Mouse (Mus musculus) liver, embryonic 16.5 days (tissue): ENCODE results near the gene Fam13a. TPM values are rescaled to one million over a fixed set of nuclear protein-coding genes. Genes with fewer than 3 reads are reported as not detected.

Experiments used
- ATAC-seq: fragments of 200-750 bp; cut with Nextera tagmentation; 2 replicates; pipeline ENCODE4 v1.8.0; 2017; ENCODE audit warnings: low read depth, mild to moderate bottlenecking, moderate number of reproducible peaks, moderate library complexity
- H3K27ac ChIP-seq: fragments of 300-500 bp; sonication (generic); 2 replicates; pipeline ENCODE4 v1.5.1; 2014; ENCODE audit warnings: mild to moderate bottlenecking, low read length
- H3K27me3 ChIP-seq: fragments of 300-500 bp; sonication (generic); 2 replicates; pipeline ENCODE4 v1.6.1; 2014; ENCODE audit warnings: low read depth, low read length, mixed read lengths; ENCODE audit not compliant: control insufficient read depth, insufficient read depth
- H3K36me3 ChIP-seq: fragments of 300-500 bp; sonication (generic); 2 replicates; pipeline ENCODE4 v1.6.1; 2014; ENCODE audit warnings: mild to moderate bottlenecking; ENCODE audit not compliant: control insufficient read depth, insufficient read depth
- H3K4me1 ChIP-seq: fragments of 300-500 bp; sonication (generic); 2 replicates; pipeline ENCODE4 v1.6.1; 2014; ENCODE audit warnings: low read depth, low read length, mixed read lengths; ENCODE audit not compliant: control insufficient read depth
- H3K4me2 ChIP-seq: fragments of 300-500 bp; sonication (generic); 2 replicates; pipeline ENCODE4 v1.6.1; 2014; ENCODE audit warnings: low read depth, low read length, mixed read lengths
- H3K4me3 ChIP-seq: fragments of 300-500 bp; sonication (generic); 2 replicates; pipeline ENCODE4 v1.5.1; 2014; ENCODE audit warnings: low read depth, mild to moderate bottlenecking, low read length
- H3K9ac ChIP-seq: fragments of 300-500 bp; sonication (generic); 2 replicates; pipeline ENCODE4 v1.6.1; 2014; ENCODE audit warnings: low read depth, low read length
- H3K9me3 ChIP-seq: fragments of 300-500 bp; sonication (generic); replicated peaks from 2 replicates; pipeline ENCODE4 v1.6.1; 2016; ENCODE audit warnings: low read length; ENCODE audit not compliant: control insufficient read depth
- WGBS: fragments of 180-500 bp; shearing (Covaris S2); extraction: QIAGEN DNeasy Blood & Tissue Kit; methylation state at CpG from one replicate; pipeline ENCODE4 v1.1.7; 2014; ENCODE audit not compliant: insufficient replicate concordance; 5-methylcytosine and 5-hydroxymethylcytosine counted together
- polyA plus RNA-seq: library from polyadenylated mRNA; unstranded; fragments of >200 nt; fragmentation: Nextera tagmentation; extraction: Ambion mirVana; gene quantifications from 2 replicates; pipeline ENCODE4 v1.2.1, GENCODE M21; 2015

The Fam13a gene
- polyA plus RNA-seq, 1 experiment from 2014 or later, result 4.8 TPM

DNA sequence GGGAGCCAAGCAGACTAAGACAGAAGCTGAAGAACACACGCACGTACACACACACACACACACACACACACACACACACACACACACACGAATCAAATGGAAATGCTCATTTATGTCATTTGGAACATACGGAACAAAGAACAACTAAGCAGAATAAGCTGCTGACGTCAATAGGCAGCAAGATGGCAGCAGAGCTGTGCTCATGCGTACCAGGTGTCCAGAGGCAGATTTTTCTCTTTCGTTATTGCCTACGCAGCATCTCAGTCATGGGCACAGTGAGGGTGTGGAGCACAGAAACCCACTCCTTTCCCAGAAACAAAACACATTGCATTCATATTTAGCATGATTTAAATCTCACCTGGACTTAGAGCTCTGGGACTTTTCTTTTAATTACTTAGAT, 39.2 kb downstream of the Fam13a start:
- H3K27ac ChIP-seq, result no peak overlapping the region
- ATAC-seq, result no peak
- no peak overlapping the region for H3K4me2 ChIP-seq
- no peak overlapping the region for H3K4me3 ChIP-seq
- H3K9me3 ChIP-seq, result no peaks in the 10 kb centered on the region
- H3K9ac ChIP-seq, result no peak overlapping the region
- no peaks in the 10 kb centered on the region for H3K4me1 ChIP-seq
- 72% methylated on average over 8 of the region's 8 CpGs for WGBS
- no peaks in the 10 kb centered on the region for H3K36me3 ChIP-seq
- no peaks in the 10 kb centered on the region for H3K27me3 ChIP-seq

DNA sequence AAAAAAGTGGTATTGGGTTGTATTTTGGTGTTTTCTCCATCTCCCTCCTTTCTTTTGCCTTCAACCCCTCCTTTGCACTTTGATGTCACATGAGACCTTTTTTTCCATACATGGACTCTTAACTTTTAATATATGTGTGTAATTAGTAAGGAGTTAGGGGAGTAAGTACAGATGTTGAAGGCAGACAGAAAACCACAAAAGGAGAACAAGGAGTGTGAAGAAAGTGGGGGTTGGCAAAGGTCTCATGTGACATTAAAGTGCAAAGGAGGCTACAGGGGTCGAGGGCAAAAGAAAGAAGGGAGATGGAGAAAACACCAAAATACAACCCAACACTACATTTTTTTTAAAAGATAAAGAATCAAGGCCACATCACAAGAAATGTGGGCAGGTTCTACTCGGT, 49.1 kb downstream of the Fam13a start:
- no peak for ATAC-seq
- no peak overlapping the region for H3K27ac ChIP-seq

DNA sequence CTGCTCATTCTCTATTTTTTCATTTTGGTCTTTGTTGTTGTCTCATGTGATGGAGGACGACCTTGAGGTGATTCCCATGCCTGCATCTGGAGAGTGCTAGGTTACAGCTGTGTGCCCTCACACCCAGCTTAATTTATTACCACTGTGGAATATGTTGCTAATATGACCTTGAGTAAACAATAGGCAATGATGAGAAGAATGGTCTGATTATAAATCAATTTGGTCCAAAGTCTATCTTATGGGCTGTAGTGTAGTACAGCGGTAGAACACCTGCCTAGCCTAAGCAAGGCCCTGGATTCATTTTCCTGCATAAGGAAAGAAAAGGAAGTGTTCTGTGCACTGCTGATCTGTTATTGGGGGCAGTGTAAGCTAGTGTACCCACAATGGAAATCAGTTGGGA, 49.9 kb downstream of the Fam13a start:
- no peaks in the 10 kb centered on the region for H3K9me3 ChIP-seq
- ATAC-seq, result no peak
- no peaks in the 10 kb centered on the region for H3K36me3 ChIP-seq
- WGBS, result 70% methylated on average over 2 of the region's 2 CpGs
- no peak overlapping the region for H3K4me2 ChIP-seq
- no peak overlapping the region for H3K27ac ChIP-seq
- H3K4me1 ChIP-seq, result no peaks in the 10 kb centered on the region
- no peaks in the 10 kb centered on the region for H3K27me3 ChIP-seq
- no peak overlapping the region for H3K4me3 ChIP-seq
- no peak overlapping the region for H3K9ac ChIP-seq

More for the DNA sequence above, 49.1 kb downstream of the Fam13a start:
- Histone ChIP-seq H3K4me2 (no peak overlapping the region), H3K4me3 (no peak overlapping the region), H3K9me3 (no peaks in the 10 kb centered on the region), H3K36me3 (no peaks in the 10 kb centered on the region), H3K4me1 (no peaks in the 10 kb centered on the region), H3K27me3 (no peaks in the 10 kb centered on the region), H3K9ac (no peak overlapping the region)
- 20% methylated on average over 2 of the region's 2 CpGs for WGBS

DNA sequence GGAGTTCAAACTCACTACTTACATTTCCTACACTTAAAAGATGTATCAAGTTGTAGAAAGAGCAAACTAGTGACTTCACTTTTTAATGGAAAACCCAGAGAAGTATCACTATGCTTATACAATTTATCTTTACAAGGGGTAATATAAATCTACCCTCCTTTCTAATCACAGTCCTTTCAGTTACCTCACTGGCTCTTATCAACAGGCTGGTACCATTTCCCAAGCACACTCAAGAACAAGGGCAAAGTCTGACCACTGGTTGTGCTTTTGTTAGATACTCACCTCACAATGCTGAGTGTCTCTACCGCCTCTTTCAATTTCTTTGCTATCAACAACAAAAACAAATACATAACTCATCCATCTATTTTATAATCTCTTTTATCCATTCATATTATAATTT, 51.5 kb downstream of the Fam13a start:
- ATAC-seq, result no peak
- H3K27me3 ChIP-seq, result no peaks in the 10 kb centered on the region
- WGBS, result 70% methylated on average over 1 of the region's 1 CpGs

DNA sequence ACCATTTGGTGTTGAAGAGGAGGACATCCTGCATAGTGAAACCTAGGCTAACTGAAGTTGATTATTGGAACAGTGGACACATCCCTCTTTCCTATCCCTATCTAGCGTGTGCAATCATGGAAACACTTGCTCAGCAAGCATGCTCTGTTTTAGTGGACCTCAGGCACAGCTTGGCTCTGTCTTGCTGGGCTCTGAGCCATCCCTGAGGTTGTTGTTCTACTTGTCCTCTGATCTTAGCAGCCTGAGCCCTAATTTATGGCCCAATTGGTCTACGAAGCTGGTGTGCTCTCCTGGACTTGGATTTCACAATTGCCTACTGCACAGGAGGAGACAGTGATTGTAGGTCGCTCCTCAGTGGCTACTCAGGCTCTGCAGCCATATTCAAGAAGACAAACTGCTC, 56.1 kb downstream of the Fam13a start:
- H3K27ac ChIP-seq, result no peak overlapping the region
- no peaks in the 10 kb centered on the region for H3K36me3 ChIP-seq
- H3K4me2 ChIP-seq, result no peak overlapping the region
- no peak overlapping the region for H3K9ac ChIP-seq
- H3K4me3 ChIP-seq, result no peak overlapping the region
- H3K9me3 ChIP-seq, result no peaks in the 10 kb centered on the region
- 46% methylated on average over 3 of the region's 3 CpGs for WGBS
- ATAC-seq, result no peak
- no peaks in the 10 kb centered on the region for H3K27me3 ChIP-seq
- no peaks in the 10 kb centered on the region; the same call in 1 of the 2 replicates for H3K4me1 ChIP-seq

More for the DNA sequence above, 51.5 kb downstream of the Fam13a start:
- Histone ChIP-seq H3K27ac (no peak overlapping the region), H3K4me3 (no peak overlapping the region), H3K36me3 (no peaks in the 10 kb centered on the region), H3K9me3 (no peaks in the 10 kb centered on the region), H3K4me1 (no peaks in the 10 kb centered on the region), H3K9ac (no peak overlapping the region), H3K4me2 (no peak overlapping the region)

DNA sequence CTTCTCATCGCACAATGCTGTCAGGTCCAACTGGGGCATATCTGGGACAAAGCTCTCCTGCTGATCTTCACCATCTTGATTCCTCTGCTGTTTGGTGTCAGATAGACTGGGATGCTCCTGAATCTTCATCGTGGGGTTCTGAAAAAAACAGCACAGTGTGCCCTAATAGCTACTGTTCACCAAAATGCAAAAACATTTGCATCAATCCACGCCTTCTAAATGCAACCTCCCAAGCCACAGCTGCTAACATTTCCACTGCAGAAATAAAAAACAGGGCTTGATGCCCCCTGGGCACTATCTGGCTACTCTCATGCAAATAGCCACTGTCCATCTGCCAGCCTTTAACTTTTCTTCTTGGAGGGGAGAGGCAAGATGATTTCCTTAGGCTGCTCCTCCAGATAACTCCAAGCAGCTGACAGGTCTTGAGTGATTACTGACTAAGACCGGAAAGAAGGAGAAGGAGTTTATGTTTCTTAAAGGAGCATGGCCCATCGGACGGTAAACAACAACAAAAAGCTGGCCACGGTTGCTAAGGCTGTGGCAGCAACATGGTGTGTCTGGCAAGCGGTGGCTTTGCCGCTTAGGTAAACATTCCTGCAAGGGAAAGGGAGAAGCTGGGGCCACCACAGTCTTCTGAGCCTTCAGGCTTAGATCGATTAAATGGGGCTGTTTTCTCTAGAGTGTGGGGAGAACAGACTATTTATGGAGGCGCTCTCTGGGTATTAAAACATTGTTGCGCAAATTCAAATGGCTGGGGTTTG, 59.1 kb downstream of the Fam13a start:
- no peaks in the 10 kb centered on the region; the same call in 1 of the 2 replicates for H3K4me1 ChIP-seq
- no peak overlapping the region for H3K9ac ChIP-seq
- no peak for ATAC-seq
- no peaks in the 10 kb centered on the region for H3K27me3 ChIP-seq
- H3K4me2 ChIP-seq, result no peak overlapping the region
- no peaks in the 10 kb centered on the region for H3K36me3 ChIP-seq
- no peak overlapping the region for H3K4me3 ChIP-seq
- 31% methylated on average over 12 of the region's 12 CpGs for WGBS
- no peaks in the 10 kb centered on the region for H3K9me3 ChIP-seq
- H3K27ac ChIP-seq, result no peak overlapping the region

DNA sequence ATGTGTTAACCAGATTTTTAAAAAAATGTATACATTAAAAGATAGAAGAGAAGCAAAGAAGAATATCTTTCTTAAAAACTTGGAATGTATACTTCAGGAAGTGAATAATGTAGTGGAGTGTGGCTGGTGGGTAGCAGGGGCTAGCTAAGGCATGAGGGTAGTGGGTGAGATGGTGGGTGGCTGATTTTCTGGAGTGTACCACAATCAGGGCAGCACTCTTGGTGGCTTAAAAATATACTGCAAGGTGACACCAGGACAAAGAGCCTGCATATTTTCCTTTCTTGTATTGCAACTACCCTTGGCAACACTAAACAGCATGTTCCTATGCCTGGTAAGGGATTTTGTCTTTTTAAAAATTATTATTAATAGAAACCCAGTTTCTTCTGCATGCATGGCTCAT, 59.8 kb downstream of the Fam13a start:
- H3K27ac ChIP-seq, result no peak overlapping the region
- H3K4me1 ChIP-seq, result no peaks in the 10 kb centered on the region; the same call in 1 of the 2 replicates
- no peaks in the 10 kb centered on the region for H3K27me3 ChIP-seq
- no peak overlapping the region for H3K4me3 ChIP-seq
- no peak overlapping the region for H3K9ac ChIP-seq
- no peak for ATAC-seq
- H3K9me3 ChIP-seq, result no peaks in the 10 kb centered on the region
- no peaks in the 10 kb centered on the region for H3K36me3 ChIP-seq
- no peak overlapping the region for H3K4me2 ChIP-seq

DNA sequence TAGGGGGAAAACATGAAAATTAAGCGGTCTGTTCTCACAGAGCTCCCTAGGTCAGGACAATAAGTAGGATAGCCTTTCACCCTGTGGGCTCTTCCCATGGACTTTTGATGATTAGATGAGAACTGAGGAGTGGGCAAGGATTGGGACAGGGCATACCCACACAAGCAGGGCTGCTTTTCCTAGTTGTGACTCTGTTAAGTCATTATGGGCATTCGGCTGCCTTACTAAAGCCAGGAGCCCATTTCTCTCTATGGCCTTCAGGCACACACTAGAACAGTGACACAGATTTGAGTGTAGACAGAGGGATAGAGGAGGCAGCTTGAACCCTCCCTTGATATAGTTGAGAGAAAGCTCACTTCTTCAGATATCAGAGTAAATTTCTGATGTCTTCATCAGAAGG, 60.3 kb downstream of the Fam13a start:
- ATAC-seq, result no peak
- no peak overlapping the region for H3K4me3 ChIP-seq

DNA sequence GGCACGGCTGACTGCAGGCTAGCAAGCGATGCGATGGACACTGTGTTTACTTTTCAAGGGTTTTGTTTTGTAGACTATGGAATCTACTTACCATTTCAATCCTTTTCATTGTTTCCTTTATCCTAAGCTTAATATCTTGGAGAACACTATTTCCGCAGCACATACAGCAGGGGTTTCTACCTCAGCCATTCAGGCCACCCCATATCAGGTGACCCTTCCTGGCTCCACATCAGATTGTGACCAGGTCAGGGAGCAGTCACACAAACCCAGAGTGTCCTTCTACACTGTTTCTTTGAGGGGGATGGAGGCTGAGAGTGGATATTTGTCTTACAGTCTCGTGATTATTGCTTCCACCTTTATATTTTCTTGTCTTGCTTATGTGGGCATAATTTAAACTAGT, 61.7 kb downstream of the Fam13a start:
- Histone ChIP-seq H3K4me2 (no peak overlapping the region), H3K4me1 (no peaks in the 10 kb centered on the region; the same call in 1 of the 2 replicates), H3K9me3 (no peaks in the 10 kb centered on the region), H3K4me3 (no peak overlapping the region), H3K9ac (no peak overlapping the region), H3K27me3 (no peaks in the 10 kb centered on the region), H3K36me3 (no peaks in the 10 kb centered on the region), H3K27ac (no peak overlapping the region)
- ATAC-seq, result no peak
- 62% methylated on average over 5 of the region's 5 CpGs for WGBS

More for the DNA sequence above, 60.3 kb downstream of the Fam13a start:
- Histone ChIP-seq H3K4me1 (no peaks in the 10 kb centered on the region; the same call in 1 of the 2 replicates), H3K9ac (no peak overlapping the region), H3K27me3 (no peaks in the 10 kb centered on the region), H3K4me2 (no peak overlapping the region), H3K9me3 (no peaks in the 10 kb centered on the region), H3K27ac (no peak overlapping the region), H3K36me3 (no peaks in the 10 kb centered on the region)
- 55% methylated on average over 2 of the region's 2 CpGs for WGBS
